Mouse (Mus musculus): ENCODE data around the gene Krit1. TPM values are rescaled to one million over a fixed set of nuclear protein-coding genes. Genes with fewer than 3 reads are reported as not detected.
A peak's percentile ranks its signal among the peaks of the same experiment; 100 is the strongest.

Krit1 gene
- 1.1 and 2.1 TPM in 2 replicates for polyA plus RNA-seq (2012; rRNA removed)

DNA sequence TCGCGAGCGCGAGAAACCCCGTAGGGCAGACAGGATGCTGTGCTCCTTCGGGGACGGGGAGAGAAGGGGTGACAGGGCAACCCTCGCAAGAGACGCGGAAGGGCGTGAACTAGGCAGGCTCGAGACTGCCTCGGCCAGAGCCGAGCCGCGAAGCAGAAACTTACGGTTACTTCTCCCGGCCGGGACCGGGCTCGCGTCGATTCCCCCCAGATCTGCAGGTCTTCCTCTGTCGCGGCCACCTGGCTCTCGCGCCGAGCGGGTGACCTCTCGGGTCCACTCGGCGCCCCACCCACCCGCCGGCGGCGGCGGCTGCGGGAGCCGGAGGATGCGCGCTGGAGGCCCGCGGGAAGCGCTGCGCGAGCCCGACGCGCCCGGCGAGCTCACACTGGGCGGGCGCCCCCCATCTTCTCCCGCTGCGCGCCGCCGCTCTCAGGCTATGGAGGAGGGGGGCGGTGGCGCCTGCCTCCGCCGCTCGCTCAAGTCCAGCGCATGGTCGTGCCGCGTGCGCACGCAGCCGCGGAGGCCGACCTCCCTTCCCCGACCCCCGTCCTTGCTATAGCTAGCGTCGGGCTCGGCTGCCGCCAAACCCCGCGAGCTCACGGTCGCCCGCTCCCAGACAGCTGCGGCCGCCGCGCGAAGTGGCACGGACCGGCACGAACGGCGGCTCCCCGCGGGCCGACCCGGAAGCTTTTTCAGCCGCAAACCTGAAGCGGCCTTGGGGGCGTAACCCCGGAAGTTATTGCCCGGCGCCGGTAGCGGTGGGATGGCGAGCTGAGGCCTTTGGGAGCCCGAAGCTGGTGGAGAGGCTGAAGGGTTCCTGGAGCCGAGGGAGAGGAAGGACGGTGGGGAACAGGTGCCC lies at the start of gene Krit1, which contains the start of gene Ankib1:
TSS of gene Krit1 (plus strand) at position 752 of the 859 bp plus-strand sequence.
TSS of gene Ankib1 (minus strand) at position 493 of the 859 bp plus-strand sequence.
- peak within 1 kb of the TSS; percentile 75 for H3K27ac ChIP-seq (ENCODE audit: insufficient read depth, low read depth, low read length)
- peak within 1 kb of the TSS; percentile 84 for H3K4me3 ChIP-seq (ENCODE audit: low read depth, low read length)
- H3K36me3 ChIP-seq (ENCODE audit: control insufficient read depth, insufficient read depth, low read length), result peaks cover 2% of the 10 kb centered on the region
- under 1% methylated on average over 100 of the region's 109 CpGs for whole genome bisulfite sequencing
- no peaks in the 10 kb centered on the region for H3K27me3 ChIP-seq (ENCODE audit: control insufficient read depth, insufficient read depth, low read length)
- H3K4me1 ChIP-seq (ENCODE audit: control insufficient read depth, insufficient read depth, insufficient read length, low read length), result peaks cover 4% of the 10 kb centered on the region; the same call in 1 of the 2 replicates
- TF ChIP-seq CTCF (IDR thresholded peaks at IDR 0.05; ENCODE audit: extremely low read depth, insufficient read length, insufficient replicate concordance, low read depth, low read length) (no peak), POLR2A (IDR thresholded peaks at IDR 0.05; ENCODE audit: low read depth, low read length) (peak; percentile 66)

DNA sequence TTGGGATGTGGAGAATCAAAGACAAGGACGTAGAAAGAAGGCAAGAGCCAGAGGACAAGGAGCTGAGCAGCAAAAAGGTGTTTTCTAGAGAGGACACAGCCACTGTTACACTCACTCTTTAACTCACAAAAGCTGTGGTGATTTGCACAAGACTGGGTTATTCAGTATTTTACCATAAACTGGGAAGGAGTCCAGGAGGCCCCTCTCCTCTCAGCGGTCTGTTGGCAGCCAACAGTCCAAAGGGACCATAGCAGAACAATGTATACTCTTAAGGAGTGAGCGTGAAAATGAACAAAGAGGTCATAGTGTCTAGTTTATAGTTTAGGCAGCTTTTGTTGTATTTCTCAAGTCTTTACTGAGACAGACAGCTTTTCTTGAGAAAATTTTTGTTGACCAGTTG lies 31.5 kb upstream of the Krit1 start:
- no peak overlapping the region for H3K4me3 ChIP-seq (ENCODE audit: low read depth, low read length)
- no peak overlapping the region for H3K27ac ChIP-seq (ENCODE audit: insufficient read depth, low read depth, low read length)
- H3K36me3 ChIP-seq (ENCODE audit: control insufficient read depth, insufficient read depth, low read length), result peaks cover 8% of the 10 kb centered on the region
- WGBS, result 81% methylated on average over 3 of the region's 3 CpGs
- 0 out of 2 replicates have a peak, but pooled peaks cover 2% of the 10 kb centered on the region for H3K4me1 ChIP-seq (ENCODE audit: control insufficient read depth, insufficient read depth, insufficient read length, low read length)
- H3K27me3 ChIP-seq (ENCODE audit: control insufficient read depth, insufficient read depth, low read length), result no peaks in the 10 kb centered on the region
- no peak for TF ChIP-seq CTCF (IDR thresholded peaks at IDR 0.05; ENCODE audit: extremely low read depth, insufficient read length, insufficient replicate concordance, low read depth, low read length)
- no peak for TF ChIP-seq POLR2A (IDR thresholded peaks at IDR 0.05; ENCODE audit: low read depth, low read length)

DNA sequence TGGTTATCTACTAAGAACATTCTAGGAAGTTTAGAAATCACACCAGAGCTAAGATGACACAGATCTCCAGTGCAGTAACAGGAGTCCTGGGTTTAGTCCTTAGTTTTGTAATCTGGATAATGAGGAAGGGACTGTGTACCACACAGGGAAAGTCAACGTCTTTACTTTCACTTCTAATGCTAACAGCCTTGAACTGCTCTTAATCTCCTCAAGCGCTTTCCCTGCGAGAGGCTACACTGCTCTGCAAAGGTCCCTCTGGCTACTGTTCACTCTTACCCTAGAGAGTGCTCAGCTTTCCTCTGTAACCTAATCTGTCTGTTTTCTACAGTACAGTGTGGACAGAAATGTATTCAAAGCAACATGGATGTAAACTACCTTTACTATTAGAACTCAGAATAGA lies 31.0 kb upstream of the Krit1 start:
- 0 out of 2 replicates have a peak, but pooled peaks cover 2% of the 10 kb centered on the region for H3K4me1 ChIP-seq (ENCODE audit: control insufficient read depth, insufficient read depth, insufficient read length, low read length)

DNA sequence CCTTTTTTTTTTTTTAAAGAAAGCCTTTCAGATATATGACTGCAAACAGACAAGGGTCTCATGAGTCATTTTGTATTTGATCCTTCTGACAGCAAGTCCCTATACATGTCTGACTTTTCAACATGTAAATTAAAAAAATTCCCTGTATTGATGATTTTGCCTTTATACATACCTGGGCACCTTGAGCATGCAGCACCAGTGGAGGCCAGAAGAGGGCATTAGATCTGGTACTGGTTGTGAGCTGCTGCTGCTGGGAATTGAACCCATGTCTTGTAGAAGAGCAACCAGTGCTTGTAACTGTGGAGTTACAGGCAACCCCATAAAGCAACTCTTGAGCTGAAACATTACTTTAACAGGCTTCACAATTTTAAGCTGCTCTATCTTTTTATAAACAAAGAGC lies 20.3 kb upstream of the Krit1 start:
- Histone ChIP-seq H3K27ac (ENCODE audit: insufficient read depth, low read depth, low read length) (no peak overlapping the region), H3K36me3 (ENCODE audit: control insufficient read depth, insufficient read depth, low read length) (no peaks in the 10 kb centered on the region), H3K27me3 (ENCODE audit: control insufficient read depth, insufficient read depth, low read length) (no peaks in the 10 kb centered on the region), H3K4me1 (ENCODE audit: control insufficient read depth, insufficient read depth, insufficient read length, low read length) (no peaks in the 10 kb centered on the region), H3K4me3 (ENCODE audit: low read depth, low read length) (no peak overlapping the region)
- TF ChIP-seq POLR2A (IDR thresholded peaks at IDR 0.05; ENCODE audit: low read depth, low read length) (no peak), CTCF (IDR thresholded peaks at IDR 0.05; ENCODE audit: extremely low read depth, insufficient read length, insufficient replicate concordance, low read depth, low read length) (peak; percentile 48; the same call in 1 of the 2 replicates)

More for the DNA sequence above, 31.0 kb upstream of the Krit1 start:
- Histone ChIP-seq H3K36me3 (ENCODE audit: control insufficient read depth, insufficient read depth, low read length) (peaks cover 7% of the 10 kb centered on the region), H3K27ac (ENCODE audit: insufficient read depth, low read depth, low read length) (no peak overlapping the region), H3K27me3 (ENCODE audit: control insufficient read depth, insufficient read depth, low read length) (no peaks in the 10 kb centered on the region), H3K4me3 (ENCODE audit: low read depth, low read length) (no peak overlapping the region)
- WGBS, result 26% methylated on average over 3 of the region's 3 CpGs
- TF ChIP-seq CTCF (IDR thresholded peaks at IDR 0.05; ENCODE audit: extremely low read depth, insufficient read length, insufficient replicate concordance, low read depth, low read length), result no peak
- no peak for TF ChIP-seq POLR2A (IDR thresholded peaks at IDR 0.05; ENCODE audit: low read depth, low read length)

DNA sequence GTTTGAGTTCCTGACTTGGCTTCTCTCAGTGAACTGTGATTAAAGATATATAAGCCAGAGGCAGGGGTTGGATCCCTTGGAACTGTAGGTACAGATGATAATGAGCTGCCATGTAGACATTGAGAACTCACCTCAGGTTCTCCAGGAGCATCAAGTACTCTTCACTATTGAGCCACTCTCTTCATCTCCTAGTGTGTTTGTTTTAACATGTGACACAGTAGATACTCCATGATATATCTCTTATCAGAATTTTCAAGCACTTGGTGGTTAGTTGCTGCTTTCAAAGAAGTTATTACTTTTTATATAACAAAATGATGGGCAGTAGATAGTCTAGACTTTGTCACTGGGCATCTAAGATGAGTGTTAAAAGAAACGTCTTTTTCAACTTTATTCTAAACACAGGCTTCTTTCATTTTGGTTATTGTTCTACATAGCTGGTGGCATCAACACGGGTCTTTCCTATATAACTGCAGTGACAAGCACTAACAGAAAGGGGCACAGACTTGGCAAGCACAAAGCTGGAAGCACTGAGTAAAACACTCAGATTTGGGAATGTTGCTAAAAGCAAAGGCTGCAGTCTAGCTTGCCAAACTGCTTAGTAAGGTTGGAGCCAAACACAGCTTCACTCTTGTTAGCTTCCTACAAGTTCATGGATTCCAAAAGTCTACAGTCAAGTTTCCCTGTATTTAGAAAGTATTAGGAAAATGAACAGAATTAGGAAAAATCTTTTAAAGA lies 18.9 kb upstream of the Krit1 start:
- H3K4me3 ChIP-seq (ENCODE audit: low read depth, low read length), result no peak overlapping the region
- no peaks in the 10 kb centered on the region for H3K4me1 ChIP-seq (ENCODE audit: control insufficient read depth, insufficient read depth, insufficient read length, low read length)
- no peaks in the 10 kb centered on the region for H3K27me3 ChIP-seq (ENCODE audit: control insufficient read depth, insufficient read depth, low read length)
- 79% methylated on average over 2 of the region's 2 CpGs for WGBS
- no peaks in the 10 kb centered on the region for H3K36me3 ChIP-seq (ENCODE audit: control insufficient read depth, insufficient read depth, low read length)
- no peak overlapping the region for H3K27ac ChIP-seq (ENCODE audit: insufficient read depth, low read depth, low read length)
- TF ChIP-seq POLR2A (IDR thresholded peaks at IDR 0.05; ENCODE audit: low read depth, low read length) (no peak), CTCF (IDR thresholded peaks at IDR 0.05; ENCODE audit: extremely low read depth, insufficient read length, insufficient replicate concordance, low read depth, low read length) (no peak)

DNA sequence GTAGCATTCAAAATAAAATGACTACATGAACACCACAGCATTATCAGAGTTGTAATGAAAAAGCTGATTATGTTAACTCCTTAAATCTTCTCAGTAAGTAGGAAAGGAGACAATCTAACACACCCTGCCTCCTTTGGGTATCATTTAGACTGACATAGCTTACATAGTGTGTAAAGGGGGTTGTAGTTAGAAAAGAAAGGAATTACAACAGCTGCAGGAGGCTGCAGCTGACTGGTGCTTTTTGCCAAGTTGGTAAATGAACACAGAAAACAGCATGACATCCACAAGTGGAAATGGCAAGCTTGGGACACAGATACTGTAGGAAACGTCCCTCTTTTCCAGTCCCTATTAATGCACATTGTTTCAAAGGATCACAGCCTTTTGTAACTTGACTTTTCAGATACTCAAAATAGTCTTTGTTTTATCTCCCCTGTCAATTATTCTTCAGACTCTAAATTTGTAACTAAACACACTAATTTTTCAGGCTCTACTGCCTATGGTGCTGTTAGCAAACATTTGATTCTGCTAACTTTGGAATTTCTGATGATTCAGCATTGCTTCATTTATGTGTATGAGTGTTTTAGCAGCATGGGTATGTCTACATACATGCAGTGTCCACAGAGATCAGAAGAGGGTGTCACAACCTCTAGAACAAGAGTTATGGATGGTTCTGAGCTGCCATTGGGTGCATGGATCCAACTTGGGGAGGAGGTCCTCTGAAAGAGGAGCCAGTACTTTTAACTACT lies 18.1 kb upstream of the Krit1 start:
- TF ChIP-seq CTCF (IDR thresholded peaks at IDR 0.05; ENCODE audit: extremely low read depth, insufficient read length, insufficient replicate concordance, low read depth, low read length) (no peak), POLR2A (IDR thresholded peaks at IDR 0.05; ENCODE audit: low read depth, low read length) (no peak)
- Histone ChIP-seq H3K4me1 (ENCODE audit: control insufficient read depth, insufficient read depth, insufficient read length, low read length) (no peaks in the 10 kb centered on the region), H3K4me3 (ENCODE audit: low read depth, low read length) (no peak overlapping the region), H3K27ac (ENCODE audit: insufficient read depth, low read depth, low read length) (no peak overlapping the region), H3K27me3 (ENCODE audit: control insufficient read depth, insufficient read depth, low read length) (no peaks in the 10 kb centered on the region), H3K36me3 (ENCODE audit: control insufficient read depth, insufficient read depth, low read length) (no peaks in the 10 kb centered on the region)
- WGBS, result 60% methylated on average over 1 of the region's 1 CpGs
